Mouse (Mus musculus): ENCODE measurements around the gene Cxcl17.

Cxcl17 gene

DNA sequence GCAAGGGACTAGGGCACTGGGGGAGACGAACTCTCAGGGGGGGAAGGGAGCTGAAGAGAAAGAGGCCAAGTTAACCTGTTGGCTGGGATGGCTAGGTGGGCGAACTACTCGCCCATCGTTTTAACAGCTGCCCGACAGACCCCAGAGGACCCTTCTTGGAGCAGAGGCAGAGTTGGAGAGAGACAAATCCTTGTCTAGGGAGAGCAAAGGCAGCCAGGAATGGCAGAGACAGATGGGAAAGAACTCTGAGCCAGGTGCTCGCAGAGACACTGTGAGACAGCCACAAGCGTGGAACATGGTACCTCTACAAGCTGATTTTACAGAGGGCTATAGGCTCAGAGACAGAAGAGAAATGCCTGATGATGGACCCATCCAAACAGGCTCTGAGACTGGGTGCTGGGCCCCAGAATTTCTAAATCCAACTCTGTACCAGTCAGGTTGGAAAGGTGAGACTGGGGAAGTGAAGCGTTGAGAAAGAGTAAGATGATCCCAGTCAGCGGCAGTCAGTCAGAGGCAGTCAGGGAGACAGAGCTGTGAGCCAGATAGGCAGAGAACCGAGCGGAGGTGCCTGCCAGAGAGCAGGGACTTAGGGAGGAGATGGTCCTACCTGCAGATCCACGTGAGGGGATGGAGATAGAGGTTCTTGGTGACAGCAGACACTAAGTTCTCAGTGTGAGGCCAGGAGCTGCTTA lies 43.5 kb downstream of the Cxcl17 start, which contains the start of gene Cnfn:
TSS of gene Cnfn (minus strand) at position 667 of the 692 bp plus-strand sequence.
- no peak for DNase-seq (ENCODE audit: low spot score)

DNA sequence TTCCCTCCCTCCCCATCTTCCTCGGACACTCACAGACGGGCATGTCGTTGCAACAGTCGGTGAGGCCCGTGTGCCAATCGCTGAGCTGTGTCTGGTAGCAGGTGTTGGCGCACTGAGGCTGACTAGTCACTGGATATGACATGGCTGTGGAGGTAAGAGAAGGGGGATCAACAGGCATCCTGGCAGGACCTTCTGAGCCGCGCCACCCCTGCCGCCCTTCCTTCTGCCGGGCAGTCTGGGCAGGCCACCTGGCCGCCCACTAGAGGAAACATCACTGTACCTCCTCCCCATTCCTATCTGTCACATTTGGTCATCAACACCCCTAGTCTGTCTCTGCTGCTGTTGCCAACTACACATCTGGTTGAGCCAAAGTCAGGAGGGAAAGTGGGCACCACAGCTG lies 44.4 kb downstream of the Cxcl17 start:
- DNase-seq (ENCODE audit: low spot score), result no peak

DNA sequence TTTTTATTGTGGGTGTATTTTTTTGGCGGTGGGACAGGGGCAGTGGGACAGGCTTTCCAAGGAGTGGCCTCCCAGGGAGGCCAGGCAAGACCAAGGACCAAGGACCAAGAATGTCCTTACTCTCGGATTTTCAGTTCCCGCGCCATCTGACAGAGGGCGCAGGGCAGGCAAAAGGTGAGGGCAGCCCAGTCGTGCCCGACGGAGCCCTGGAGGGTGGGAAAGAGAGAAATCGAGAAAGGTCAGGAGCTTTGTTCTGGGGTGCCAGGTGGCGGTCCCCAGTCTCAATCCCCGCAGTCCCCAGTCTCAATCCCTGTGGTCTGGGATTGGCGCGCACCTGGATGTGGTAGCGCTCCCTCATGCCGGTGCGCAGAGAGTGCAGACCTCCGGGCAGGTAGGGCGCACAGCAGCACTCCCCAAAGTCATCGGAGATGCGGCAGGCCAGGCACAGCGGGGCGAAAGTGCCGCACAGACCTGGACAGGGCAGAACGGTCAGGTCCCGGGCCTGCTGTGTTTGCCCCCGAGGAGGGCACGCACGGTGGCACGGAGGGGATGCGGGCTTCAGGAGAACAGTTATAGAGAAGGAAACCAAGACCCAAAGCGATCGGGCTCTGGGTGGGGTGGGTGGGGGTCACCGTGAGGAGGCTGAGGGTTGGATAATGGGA lies 44.9 kb downstream of the Cxcl17 start:
- no peak for DNase-seq (ENCODE audit: low spot score)

DNA sequence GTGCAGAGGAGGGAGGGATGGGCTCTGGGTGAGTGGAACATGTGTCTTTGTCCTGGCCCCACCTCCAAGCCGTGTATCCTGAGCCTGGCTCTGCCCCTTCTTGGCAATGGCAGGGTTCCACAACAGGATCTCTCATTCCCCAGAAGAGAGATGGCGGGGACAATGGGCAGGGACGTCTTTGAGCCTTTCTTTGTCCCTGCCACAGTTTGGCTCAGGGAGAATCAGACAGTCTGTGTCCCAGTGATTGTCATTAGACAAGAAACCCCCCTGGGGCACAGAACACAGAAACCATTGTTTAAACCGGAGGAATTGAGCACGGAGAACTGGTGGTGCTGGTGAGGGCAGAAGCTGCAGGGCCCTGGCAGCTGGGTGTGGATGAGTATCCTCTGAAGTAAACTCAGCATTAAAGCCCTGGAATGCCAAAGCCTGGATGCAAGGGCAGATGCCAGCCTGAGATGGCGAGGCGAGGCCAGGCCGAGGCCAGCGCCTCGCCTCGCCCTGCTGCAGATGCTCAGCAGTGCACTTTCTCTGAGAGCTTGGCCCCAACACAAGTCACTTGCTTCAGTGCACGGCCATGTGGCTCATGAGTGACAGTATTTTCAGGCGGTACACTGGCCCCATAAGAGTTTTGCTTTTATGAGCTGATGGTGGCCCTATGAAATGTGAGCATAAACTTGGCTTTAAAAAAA lies 46.6 kb downstream of the Cxcl17 start:
- DNase-seq (ENCODE audit: low spot score), result peak; percentile 52

DNA sequence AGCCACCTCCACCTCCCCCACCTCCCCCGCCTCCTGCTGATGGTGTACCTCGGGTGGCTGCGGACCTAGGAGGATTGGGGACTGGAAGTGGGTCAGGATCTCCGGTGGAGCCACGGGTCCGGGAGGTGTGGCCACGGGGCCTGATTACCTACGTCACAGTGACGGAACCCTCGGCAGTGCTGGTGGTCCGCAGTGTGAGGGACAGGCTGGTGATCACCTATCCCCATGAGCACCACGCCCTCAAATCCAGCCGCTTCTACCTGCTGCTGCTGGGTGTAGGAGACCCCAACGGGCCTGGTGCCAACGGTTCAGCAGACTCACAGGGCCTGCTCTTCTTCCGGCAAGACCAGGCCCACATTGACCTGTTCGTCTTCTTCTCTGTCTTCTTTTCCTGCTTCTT lies 49.1 kb downstream of the Cxcl17 start:
- DNase-seq (ENCODE audit: low spot score), result no peak

DNA sequence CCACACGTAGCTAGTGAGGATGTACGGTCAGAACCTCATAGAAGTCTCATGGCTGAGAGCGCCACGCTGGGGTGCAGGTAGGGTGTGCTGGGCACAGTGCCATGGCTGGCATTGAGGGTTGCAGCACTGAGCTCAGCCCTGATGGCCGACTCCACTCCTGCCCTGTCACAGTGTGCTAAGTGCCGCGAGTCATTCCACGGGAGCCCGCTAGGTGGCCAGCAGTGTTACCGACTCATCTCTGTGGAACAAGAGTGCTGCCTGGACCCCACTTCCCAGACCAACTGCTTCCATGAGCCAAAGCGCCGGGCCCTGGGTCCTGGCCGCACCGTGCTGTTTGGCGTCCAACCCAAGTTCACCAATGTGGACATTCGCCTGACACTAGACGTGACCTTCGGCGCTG lies 49.5 kb downstream of the Cxcl17 start:
- DNase-seq (ENCODE audit: low spot score), result no peak

DNA sequence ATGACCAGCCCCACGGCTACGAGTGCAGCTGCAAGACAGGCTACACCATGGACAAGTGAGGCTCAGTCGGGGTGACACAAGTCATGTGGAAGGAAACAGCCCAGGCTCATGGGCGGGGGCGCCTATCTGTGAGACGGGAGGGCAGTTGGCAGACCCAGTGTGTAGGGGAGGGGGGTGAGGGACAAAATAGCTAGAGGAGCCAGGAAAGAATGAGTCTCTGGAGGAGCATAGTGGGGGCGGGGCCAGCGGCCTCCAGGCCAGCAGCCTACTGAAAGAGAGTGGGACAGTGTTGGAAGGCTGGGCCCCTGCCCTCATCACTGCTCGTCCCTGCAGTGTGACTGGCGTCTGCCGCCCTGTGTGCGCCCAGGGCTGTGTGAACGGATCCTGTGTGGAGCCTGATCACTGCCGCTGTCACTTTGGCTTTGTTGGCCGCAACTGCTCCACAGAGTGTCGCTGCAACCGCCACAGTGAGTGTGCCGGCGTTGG lies 53.9 kb downstream of the Cxcl17 start:
- no peak for DNase-seq (ENCODE audit: low spot score)

Data from MN1 (cell line).